13 mouse cellular contexts compared by ENCODE assay signal in the genomic region with DNA sequence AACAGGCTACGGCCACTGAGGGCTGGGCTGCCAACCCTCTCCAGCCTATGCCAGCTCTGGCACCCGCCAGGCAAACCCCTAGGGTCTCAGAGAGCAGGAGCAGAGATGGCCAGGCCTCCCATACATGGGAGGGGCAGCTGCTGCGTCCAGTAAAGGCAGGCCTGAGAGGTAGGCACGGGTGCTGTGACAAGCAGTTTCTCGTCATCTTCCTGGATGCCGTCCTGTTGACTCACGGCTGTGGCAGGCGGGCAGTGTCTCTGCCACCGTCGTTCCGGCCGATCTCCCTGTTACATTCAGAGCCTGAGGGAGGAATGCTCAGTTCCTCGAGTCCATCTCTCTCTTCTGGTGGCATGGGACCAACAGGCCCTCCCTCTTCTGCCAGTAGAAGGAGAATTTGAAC. TPM values are rescaled to one million over a fixed set of nuclear protein-coding genes. Genes with fewer than 3 reads are reported as not detected.
DNase-seq lines count a peak whose midpoint lies in the region; ATAC-seq and TF ChIP-seq lines count a peak whose summit lies in the region.
"Had no signal": no experiment of that assay in that cellular context is flagged by ENCODE, and none has a peak within 500 bp of the region (broad histone marks: within the 10 kb centered on the region; RNA-seq: fewer than 3 reads in every experiment).

No protein-coding gene starts in this region.

- TF ChIP-seq CTCF in left cerebral cortex, adult 2 months (IDR thresholded peaks at IDR 0.05) = no peak

- no peak overlapping the region for H3K4me3 ChIP-seq in left cerebral cortex, adult 2 months
- no peak overlapping the region for H3K4me3 ChIP-seq in myocyte
- H3K4me3 ChIP-seq in heart, embryonic 11.5 days (ENCODE audit: low read depth, low read length) = no peak overlapping the region
- H3K4me3 ChIP-seq in midbrain, embryonic 14.5 days (replicated peaks; ENCODE audit: low read depth, low read length) = no peak overlapping the region
- H3K4me3 ChIP-seq: embryonic facial prominence, embryonic 12.5 days; heart, embryonic 12.5 days; liver, embryonic 15.5 days; midbrain, embryonic 13.5 days had no signal

- no peaks in the 10 kb centered on the region for H3K27me3 ChIP-seq in myocyte (ENCODE audit: control insufficient read depth, insufficient read depth, insufficient read length)
- peaks cover 28% of the 10 kb centered on the region for H3K27me3 ChIP-seq in heart, embryonic 11.5 days (ENCODE audit: control insufficient read depth, insufficient read depth, low read length)
- H3K27me3 ChIP-seq in midbrain, embryonic 14.5 days (ENCODE audit: control insufficient read depth, insufficient read depth, low read length) = no peaks in the 10 kb centered on the region; the same call in 1 of the 2 replicates

- no peak overlapping the region for H3K9ac ChIP-seq in heart, embryonic 11.5 days (ENCODE audit: low read depth, low read length)
- no peak overlapping the region for H3K9ac ChIP-seq in midbrain, embryonic 14.5 days (replicated peaks; ENCODE audit: low read length)
- H3K9ac ChIP-seq: embryonic facial prominence, embryonic 12.5 days; heart, embryonic 12.5 days; liver, embryonic 15.5 days; midbrain, embryonic 13.5 days had no signal

- H3K79me2 ChIP-seq in myocyte (ENCODE audit: control insufficient read depth, insufficient read depth) = no peaks in the 10 kb centered on the region

- WGBS in heart, embryonic 11.5 days (ENCODE audit: insufficient replicate concordance) = 69% methylated on average over 13 of the region's 13 CpGs
- WGBS in midbrain, embryonic 14.5 days = 72% methylated on average over 13 of the region's 13 CpGs

- no peaks in the 10 kb centered on the region for H3K36me3 ChIP-seq in myocyte (ENCODE audit: control insufficient read depth, insufficient read depth)
- no peaks in the 10 kb centered on the region for H3K36me3 ChIP-seq in heart, embryonic 11.5 days (ENCODE audit: control insufficient read depth, insufficient read depth, low read length)
- no peaks in the 10 kb centered on the region for H3K36me3 ChIP-seq in midbrain, embryonic 14.5 days (ENCODE audit: control insufficient read depth, insufficient read depth, low read length)
- H3K36me3 ChIP-seq: embryonic facial prominence, embryonic 12.5 days; heart, embryonic 12.5 days; liver, embryonic 15.5 days; midbrain, embryonic 13.5 days had no signal

- TF ChIP-seq POLR2A in myocyte (IDR thresholded peaks at IDR 0.05; ENCODE audit: insufficient read length, low read depth) = no peak

- H3K4me2 ChIP-seq in myocyte (ENCODE audit: low read depth) = peak overlapping the region; percentile 51
- H3K4me2 ChIP-seq in heart, embryonic 11.5 days = no peak overlapping the region
- no peak overlapping the region for H3K4me2 ChIP-seq in midbrain, embryonic 14.5 days (ENCODE audit: low read length)
- H3K4me2 ChIP-seq: embryonic facial prominence, embryonic 12.5 days; heart, embryonic 12.5 days; liver, embryonic 15.5 days; midbrain, embryonic 13.5 days had no signal

- ATAC-seq in heart, embryonic 11.5 days (replicated peaks; ENCODE audit: insufficient number of reproducible peaks, low FRiP score, low TSS enrichment) = no peak
- ATAC-seq in midbrain, embryonic 14.5 days (ENCODE audit: low FRiP score, low TSS enrichment) = no peak
- ATAC-seq: midbrain, embryonic 13.5 days had no signal

- peak; percentile 36 for DNase-seq in left cerebral cortex, postnatal 4 days
- DNase-seq in left cerebral cortex, adult 2 months (ENCODE audit: extremely low spot score in 1 of 2, low spot score in 2 of 2) = no peak
- DNase-seq in Muller cell, postnatal 12 days (ENCODE audit: inconsistent ontology term) = peak; percentile 92
- peak; percentile 77 for DNase-seq in adrenal gland, postnatal 10 days
- DNase-seq in midbrain, embryonic 14.5 days = no peak
- DNase-seq: cerebellum, adult 9-10 months had no signal

- no peaks in the 10 kb centered on the region for H3K9me3 ChIP-seq in heart, embryonic 11.5 days (replicated peaks; ENCODE audit: control insufficient read depth, low read length)
- no peaks in the 10 kb centered on the region for H3K9me3 ChIP-seq in midbrain, embryonic 14.5 days (ENCODE audit: control insufficient read depth, low read length)
- H3K9me3 ChIP-seq: embryonic facial prominence, embryonic 12.5 days; heart, embryonic 12.5 days; liver, embryonic 15.5 days; midbrain, embryonic 13.5 days had no signal

- H3K27ac ChIP-seq in left cerebral cortex, adult 2 months = no peak overlapping the region
- H3K27ac ChIP-seq in heart, embryonic 11.5 days (ENCODE audit: low read depth, low read length) = no peak overlapping the region
- no peak overlapping the region for H3K27ac ChIP-seq in midbrain, embryonic 14.5 days (replicated peaks; ENCODE audit: low read depth, low read length)
- H3K27ac ChIP-seq: embryonic facial prominence, embryonic 12.5 days; liver, embryonic 15.5 days; midbrain, embryonic 13.5 days had no signal

- intact Hi-C loops in left cerebral cortex, postnatal 4 days (cut with DNase I) = no loop called here
- intact Hi-C loops in left cerebral cortex, adult 2 months (cut with DNase I) = loop anchor here (5.0 kb wide), 1 partner anchor 210 kb away; no protein-coding TSS in a partner anchor

- H3ac ChIP-seq in myocyte (ENCODE audit: control insufficient read depth, insufficient read length) = no peak overlapping the region

- H3K4me1 ChIP-seq in heart, embryonic 11.5 days (ENCODE audit: control insufficient read depth, insufficient read depth, low read length) = peaks cover 6% of the 10 kb centered on the region; the same call in 1 of the 2 replicates
- peaks cover 4% of the 10 kb centered on the region; the same call in 1 of the 2 replicates for H3K4me1 ChIP-seq in midbrain, embryonic 14.5 days (ENCODE audit: control insufficient read depth, insufficient read depth, low read length)
- H3K4me1 ChIP-seq: liver, embryonic 15.5 days had no signal

TF ChIP-seq in myocyte, 11 proteins besides CTCF, POLR2A, EP300 and RAD21:
- TF ChIP-seq MYOD1 (IDR thresholded peaks at IDR 0.05; ENCODE audit: control insufficient read depth in 1 of 3, insufficient read length in 2 of 3, low read depth in 2 of 3) (peak in 2 of 3 experiments; percentile 26 to 76), SRF (IDR thresholded peaks at IDR 0.05; ENCODE audit: control insufficient read depth, insufficient read length, low read depth) (peak; percentile 63), MAX (IDR thresholded peaks at IDR 0.05; ENCODE audit: low read depth) (no peak), MYOG (IDR thresholded peaks at IDR 0.05; ENCODE audit: control insufficient read depth in 1 of 3, insufficient read depth in 1 of 3, insufficient read length in 2 of 3, low read depth in 2 of 3) (peak in 2 of 3 experiments; percentile 19 to 75), TCF12 (IDR thresholded peaks at IDR 0.05; ENCODE audit: insufficient read depth, poor library complexity, severe bottlenecking) (no peak)
TF ChIP-seq in myocyte: peak in this region for 3.

RNA-seq across cellular contexts. Expression of a gene that starts 9.9 kb away (rescaled TPM):
- total RNA-seq in left cerebral cortex, postnatal 4 days (2021) = 1 to 10 TPM; 7.5 to 7.7 TPM
- total RNA-seq in left cerebral cortex, adult 2 months (2021) = 10 to 100 TPM; 13.1 to 14.1 TPM
- total RNA-seq in adrenal gland, postnatal 10 days (2021) = 10 to 100 TPM; 39.5 to 53.0 TPM
- 5.2 TPM for polyA plus RNA-seq in myocyte (2012; fragmentation: generic; extraction: Trizol)
- 2.2 and 2.9 TPM in 2 replicates for polyA plus RNA-seq in heart, embryonic 11.5 days (2014; fragmentation: Nextera tagmentation; extraction: Ambion mirVana)
- polyA plus RNA-seq in midbrain, embryonic 14.5 days (2014; fragmentation: Nextera tagmentation; extraction: Ambion mirVana) = 0.94 and 1.4 TPM in 2 replicates
- total RNA-seq: hematopoietic stem cell, adult 5-6 weeks had no signal

Comparison
In these comparisons a context has a peak if more than half of its experiments do, and no peak if none do; other contexts are left out.
1. DNase-seq: peak in left cerebral cortex, postnatal 4 days (single experiment), Muller cell, postnatal 12 days (single experiment) and adrenal gland, postnatal 10 days (single experiment); none in left cerebral cortex, adult 2 months (0 of 2) and midbrain, embryonic 14.5 days (single experiment).